Mouse (Mus musculus): ENCODE data around the gene Synpo2l.

Synpo2l gene

DNA sequence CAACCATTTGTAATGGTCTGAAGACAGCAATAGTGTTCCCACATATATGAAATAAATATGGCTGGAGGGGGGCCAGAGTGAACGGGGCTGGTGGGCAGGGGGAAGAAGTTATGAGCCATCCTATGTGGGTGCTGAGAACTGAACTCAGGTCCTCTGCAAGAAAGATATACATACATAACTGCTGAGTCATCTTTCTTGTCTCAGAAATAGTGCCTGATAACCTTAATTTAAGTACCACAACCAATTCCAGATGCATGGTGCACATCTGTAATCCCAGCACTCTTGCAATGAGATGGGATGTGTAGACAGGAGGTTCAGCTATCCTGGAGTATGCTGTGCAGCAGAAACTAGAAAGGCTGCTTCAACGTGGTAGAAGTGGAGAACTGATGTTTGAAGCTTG lies 13.6 kb upstream of the Synpo2l start:
- DNase-seq (ENCODE audit: low spot score), result no peak

GRCm38 (mm10) chr14:20677906-20678305 lies 9.8 kb upstream of the Synpo2l start:
- DNase-seq (ENCODE audit: low spot score), result no peak

- peak; percentile 98 for DNase-seq (ENCODE audit: low spot score)
These were observed 6.1 kb upstream of the Synpo2l start, which contains the start of gene Sec24c for GRCm38 (mm10) chr14:20674064-20674833. Sec24c (plus strand) TSS chr14:20674308.

DNA sequence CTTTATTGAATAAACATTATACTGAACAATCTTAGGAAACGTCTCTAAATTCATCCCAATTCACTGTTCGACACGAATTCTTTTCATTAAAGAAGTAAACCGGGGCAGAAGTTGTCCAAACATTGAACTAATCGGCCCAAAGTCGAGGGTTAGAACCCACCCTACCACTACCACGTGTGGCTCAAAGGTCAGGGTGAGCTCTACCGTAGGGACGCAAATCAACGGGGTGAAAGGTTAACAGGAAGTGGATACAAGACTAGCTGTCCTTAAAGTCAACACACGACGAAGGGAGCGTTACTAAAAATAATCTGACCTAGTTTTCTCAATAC lies 5.5 kb upstream of the Synpo2l start:
- no peak for DNase-seq (ENCODE audit: low spot score)

GRCm38 (mm10) chr14:20672990-20673389 lies 4.8 kb upstream of the Synpo2l start:
- no peak for DNase-seq (ENCODE audit: low spot score)

DNA sequence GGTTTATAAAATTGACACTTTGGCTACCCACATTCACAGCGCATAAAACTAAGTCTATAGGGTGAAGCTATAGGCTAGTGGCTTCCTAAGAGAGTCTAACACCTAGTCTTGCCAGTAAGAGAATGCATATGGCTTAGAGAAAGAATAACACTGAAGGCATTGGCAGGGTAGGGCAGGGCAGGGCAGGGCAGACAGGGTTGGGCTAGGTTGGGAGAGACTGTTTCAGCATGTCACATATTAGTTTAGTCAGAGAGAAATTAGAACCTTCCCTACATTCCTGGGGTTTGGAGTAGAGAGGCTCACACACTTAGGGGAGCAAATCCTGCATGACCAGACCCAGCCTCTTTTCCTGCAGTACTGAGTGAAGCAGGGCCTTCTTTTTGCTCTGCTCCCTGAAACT lies 685 bp downstream of the Synpo2l start:
- no peak for DNase-seq (ENCODE audit: low spot score)

DNA sequence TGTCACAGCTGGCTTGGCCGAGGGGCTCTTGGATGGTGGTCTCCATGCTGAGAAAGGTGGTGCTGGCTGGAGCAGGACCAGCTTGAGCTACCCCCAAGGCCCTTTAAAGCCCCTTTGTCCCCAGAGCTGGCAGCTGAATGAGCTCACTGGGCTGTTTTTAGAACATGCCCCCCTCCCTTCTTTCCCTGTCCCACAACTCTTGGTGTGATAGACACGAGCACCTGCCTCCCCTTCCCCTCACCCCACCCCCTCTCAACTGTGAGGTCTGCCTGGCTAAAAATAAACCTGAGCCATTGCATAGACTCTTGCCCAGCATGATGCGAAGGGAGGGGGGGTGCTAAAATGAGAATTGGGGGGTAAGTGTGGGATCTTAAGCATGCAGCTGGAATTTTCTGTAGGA lies 3.7 kb downstream of the Synpo2l start:
- DNase-seq (ENCODE audit: low spot score), result no peak

- no peak for DNase-seq (ENCODE audit: low spot score)
These were observed 4.6 kb downstream of the Synpo2l start for GRCm38 (mm10) chr14:20663601-20664000.

GRCm38 (mm10) chr14:20662740-20663139 lies 5.4 kb downstream of the Synpo2l start:
- DNase-seq (ENCODE audit: low spot score), result no peak

DNA sequence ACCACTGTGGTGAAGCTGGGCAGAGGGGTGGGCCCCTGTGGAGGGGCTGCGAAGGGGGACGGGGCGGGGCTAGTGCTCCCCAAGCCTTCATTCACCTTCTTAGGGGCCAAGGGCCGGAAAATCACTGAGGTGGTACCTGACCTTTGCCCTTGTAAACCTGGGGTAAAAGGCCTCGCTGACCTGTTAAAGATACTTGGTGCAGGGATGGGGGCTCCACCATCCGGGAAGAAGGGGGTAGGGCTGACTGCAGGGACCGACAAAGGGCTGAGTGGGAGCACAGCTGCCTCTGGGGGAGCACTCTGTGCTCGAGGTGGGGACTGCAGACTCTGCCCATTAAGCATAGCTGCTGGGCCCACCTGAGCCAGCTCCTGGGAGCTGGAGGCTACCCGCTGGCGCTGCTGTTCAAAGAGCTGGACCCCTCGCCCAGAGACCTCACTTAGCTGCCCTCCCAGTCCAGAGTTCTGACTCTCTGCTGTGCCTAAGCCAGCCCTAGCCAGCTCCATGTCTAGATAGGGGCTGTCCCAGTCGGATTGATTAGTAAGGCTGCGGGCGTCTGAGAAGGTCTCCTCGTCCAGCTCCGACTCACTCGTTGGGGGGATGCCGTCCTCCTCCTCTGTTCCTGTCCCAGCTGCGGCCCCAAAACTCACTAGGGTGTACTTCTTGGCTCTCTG lies 6.4 kb downstream of the Synpo2l start:
- no peak for DNase-seq (ENCODE audit: low spot score)

- DNase-seq (ENCODE audit: low spot score), result peak; percentile 91
These were observed 7.1 kb downstream of the Synpo2l start for GRCm38 (mm10) chr14:20660827-20661660.

GRCm38 (mm10) chr14:20659687-20660086 lies 8.5 kb downstream of the Synpo2l start:
- no peak for DNase-seq (ENCODE audit: low spot score)

- no peak for DNase-seq (ENCODE audit: low spot score)
These were observed 9.3 kb downstream of the Synpo2l start for GRCm38 (mm10) chr14:20658902-20659301.

DNA sequence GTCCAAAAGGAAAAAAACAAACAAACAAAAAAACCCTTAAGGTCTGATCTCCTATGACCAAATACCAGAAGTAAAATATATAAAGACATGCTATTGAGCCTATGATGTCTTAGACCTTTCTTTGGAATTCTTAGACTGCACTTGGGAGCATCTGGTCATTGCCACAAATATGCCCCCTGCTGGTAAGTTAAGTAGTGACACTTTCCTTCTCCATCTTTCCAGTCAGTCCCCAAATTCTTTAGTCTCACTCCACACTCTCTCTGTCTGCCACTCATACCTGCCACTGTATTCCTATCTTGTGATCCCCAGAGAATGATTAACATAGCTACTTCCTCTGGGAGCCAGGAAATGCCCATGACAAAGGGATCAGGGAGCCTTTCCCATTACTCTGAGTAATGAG lies 9.8 kb downstream of the Synpo2l start:
- DNase-seq (ENCODE audit: low spot score), result no peak

GRCm38 (mm10) chr14:20656361-20656760 lies 11.8 kb downstream of the Synpo2l start, which contains the start of gene Myoz1:
Myoz1 (minus strand) TSS chr14:20656540.
- DNase-seq (ENCODE audit: low spot score), result no peak

- no peak for DNase-seq (ENCODE audit: low spot score)
These were observed 12.4 kb downstream of the Synpo2l start for GRCm38 (mm10) chr14:20655731-20656130.

DNA sequence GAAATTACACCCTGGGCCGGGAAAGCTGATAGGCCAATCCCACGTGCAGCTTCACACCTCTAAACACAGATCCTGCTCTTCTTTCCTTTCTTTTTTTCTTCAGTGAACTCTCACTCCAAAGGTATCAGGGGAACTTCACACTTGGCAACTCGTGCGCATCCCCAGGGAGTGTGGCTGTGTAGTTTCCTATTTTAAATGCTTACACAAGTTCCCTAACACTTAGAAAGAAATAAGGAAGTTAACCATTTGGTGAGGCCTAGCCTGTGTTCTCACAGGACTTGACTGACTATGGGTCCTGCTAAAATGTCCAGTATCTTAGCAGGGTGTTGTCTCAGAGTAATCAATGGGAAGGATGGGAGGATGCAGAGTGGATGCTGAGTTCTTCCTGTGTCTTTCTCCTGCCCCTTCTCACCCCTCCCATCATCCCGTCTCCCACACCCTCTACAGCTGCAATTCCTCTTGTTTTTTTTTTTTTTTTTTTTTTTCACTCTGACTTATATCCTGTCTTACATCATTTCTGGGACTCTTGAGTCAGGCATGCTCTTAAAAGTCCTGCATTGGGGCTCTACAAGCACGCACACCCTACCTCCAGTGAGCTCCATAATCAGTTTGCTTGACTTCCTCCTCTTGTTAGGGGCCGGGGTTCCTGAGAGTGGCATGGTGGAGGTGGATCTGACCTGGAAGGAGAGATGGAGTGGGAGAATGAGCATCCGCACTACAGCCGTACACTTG lies 13.3 kb downstream of the Synpo2l start:
- DNase-seq (ENCODE audit: low spot score), result no peak

GRCm38 (mm10) chr14:20651722-20652256 lies 16.4 kb downstream of the Synpo2l start:
- DNase-seq (ENCODE audit: low spot score), result no peak

- no peak for DNase-seq (ENCODE audit: low spot score)
These were observed 17.2 kb downstream of the Synpo2l start for GRCm38 (mm10) chr14:20651000-20651399.

DNA sequence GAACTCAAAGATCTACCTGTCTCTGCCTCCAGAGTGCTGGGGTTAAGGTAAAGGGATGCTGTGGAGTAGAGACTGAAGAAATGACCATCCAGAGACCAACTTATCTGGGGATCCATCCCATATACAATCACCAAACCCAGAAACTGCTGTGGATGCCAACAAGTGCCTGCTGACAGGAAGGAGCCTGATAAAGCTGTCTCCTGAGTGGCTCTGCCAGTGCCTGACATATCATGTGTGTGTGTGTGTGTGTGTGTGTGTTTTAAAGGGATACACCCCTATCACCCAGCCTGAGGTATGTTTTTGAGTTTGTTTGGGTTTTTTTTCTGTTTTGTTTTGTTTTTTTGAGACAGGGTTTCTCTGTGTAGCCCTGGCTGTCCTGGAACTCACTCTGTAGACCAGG lies 21.8 kb downstream of the Synpo2l start:
- DNase-seq (ENCODE audit: low spot score), result no peak

GRCm38 (mm10) chr14:20645547-20645946 lies 22.6 kb downstream of the Synpo2l start:
- no peak for DNase-seq (ENCODE audit: low spot score)

GRCm38 (mm10) chr14:20641438-20641875 lies 26.7 kb downstream of the Synpo2l start:
- DNase-seq (ENCODE audit: low spot score), result peak; percentile 9
